Comparison of ENCODE assay signal across 8 mouse cellular contexts in the genomic region with DNA sequence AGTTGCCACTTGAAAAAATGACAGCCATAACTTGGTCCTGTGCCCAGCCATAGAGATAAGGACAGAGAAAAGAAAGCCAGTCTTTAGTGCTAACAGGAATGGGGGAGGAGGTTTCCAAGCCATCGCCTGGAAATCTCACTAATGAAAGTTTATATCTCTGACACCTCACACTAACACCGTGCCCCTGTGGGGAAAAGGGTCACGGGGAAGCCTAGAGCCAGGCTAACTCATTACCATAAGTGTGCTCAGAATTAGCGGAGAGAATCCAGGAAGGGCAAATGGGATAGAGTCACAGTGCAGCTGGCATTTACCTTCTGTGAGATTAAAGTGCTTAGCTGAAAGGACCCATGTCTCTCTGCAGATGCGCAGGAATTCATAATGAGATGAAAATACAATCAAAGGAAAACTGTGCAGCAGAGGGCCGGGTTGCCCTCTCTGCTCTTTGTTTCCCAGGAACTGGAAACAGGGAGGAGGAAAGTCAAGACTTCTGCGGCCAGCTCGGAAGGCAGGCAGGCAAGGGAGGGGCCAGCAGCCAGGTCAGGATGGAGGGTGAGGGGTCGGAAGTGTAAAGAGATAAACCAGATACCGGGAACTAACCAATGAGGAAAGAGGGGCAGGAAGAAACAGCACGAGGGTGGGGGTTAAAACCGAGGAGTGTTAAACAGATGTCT.
DNase-seq lines count a peak whose midpoint lies in the region; ATAC-seq lines count a peak whose summit lies in the region.

No protein-coding gene starts in this region.

- ATAC-seq in limb, embryonic 11.5 days (ENCODE audit: insufficient number of reproducible peaks, low FRiP score, low TSS enrichment, low read depth): peak; percentile 81; the same call in 1 of the 2 replicates
- ATAC-seq in midbrain, embryonic 12.5 days (ENCODE audit: low FRiP score, low read depth): peak; percentile 96

- no peaks in the 10 kb centered on the region; the same call in 1 of the 2 replicates for H3K4me1 ChIP-seq in limb, embryonic 11.5 days (ENCODE audit: control insufficient read depth, insufficient read depth, low read length)
- H3K4me1 ChIP-seq in midbrain, embryonic 12.5 days: peaks cover 16% of the 10 kb centered on the region

- H3K4me2 ChIP-seq in limb, embryonic 11.5 days (ENCODE audit: low read depth, severe bottlenecking): peak overlapping the region; percentile 33
- H3K4me2 ChIP-seq in midbrain, embryonic 12.5 days (replicated peaks): peak overlapping the region; percentile 46

- H3K27me3 ChIP-seq in limb, embryonic 11.5 days (ENCODE audit: control insufficient read depth, insufficient read depth, low read length): no peaks in the 10 kb centered on the region
- no peaks in the 10 kb centered on the region for H3K27me3 ChIP-seq in midbrain, embryonic 12.5 days

- WGBS in limb, embryonic 11.5 days: under 1% methylated on average over 12 of the region's 12 CpGs
- under 1% methylated on average over 12 of the region's 12 CpGs for WGBS in midbrain, embryonic 12.5 days

- H3K9me3 ChIP-seq in limb, embryonic 11.5 days (ENCODE audit: control insufficient read depth, low read length): no peaks in the 10 kb centered on the region
- no peaks in the 10 kb centered on the region for H3K9me3 ChIP-seq in midbrain, embryonic 12.5 days

- intact Hi-C loops in heart, postnatal 25 days (cut with DNase I): no loop called here

- peak; percentile 92 for DNase-seq in heart, adult 11 months
- DNase-seq in heart, postnatal 25 days (ENCODE audit: low spot score): no peak
- DNase-seq in cerebellum, adult 9-10 months: peak; percentile 59
- DNase-seq in heart, adult 9 months (ENCODE audit: low spot score in 2 of 2): peak; percentile 10 to 48
- DNase-seq in limb, embryonic 11.5 days (ENCODE audit: low spot score): peak; percentile 54
- peak; percentile 80 for DNase-seq in yolk sac, embryonic 10.5 days (ENCODE audit: low spot score)
- DNase-seq in layer of hippocampus, adult 11-12 months (ENCODE audit: low spot score): no peak

- no peak overlapping the region for H3K9ac ChIP-seq in limb, embryonic 11.5 days (ENCODE audit: low read length)
- H3K9ac ChIP-seq in midbrain, embryonic 12.5 days (replicated peaks): peak overlapping the region; percentile 39

- no peaks in the 10 kb centered on the region for H3K36me3 ChIP-seq in limb, embryonic 11.5 days (ENCODE audit: control insufficient read depth, insufficient read depth, low read length)
- no peaks in the 10 kb centered on the region for H3K36me3 ChIP-seq in midbrain, embryonic 12.5 days

- H3K4me3 ChIP-seq in limb, embryonic 11.5 days (ENCODE audit: low read depth, low read length): no peak overlapping the region
- H3K4me3 ChIP-seq in midbrain, embryonic 12.5 days: peak overlapping the region; percentile 23

- no peak overlapping the region for H3K27ac ChIP-seq in limb, embryonic 11.5 days (replicated peaks; ENCODE audit: low read depth, low read length)
- peak overlapping the region; percentile 88 for H3K27ac ChIP-seq in midbrain, embryonic 12.5 days (replicated peaks)

Comparison
In these comparisons a context has a peak if more than half of its experiments do, and no peak if none do; other contexts are left out.
1. DNase-seq: peak in heart, adult 11 months (single experiment), cerebellum, adult 9-10 months (single experiment), heart, adult 9 months (2 of 2), limb, embryonic 11.5 days (single experiment) and yolk sac, embryonic 10.5 days (single experiment); none in heart, postnatal 25 days (single experiment) and layer of hippocampus, adult 11-12 months (single experiment).